Mouse (Mus musculus) cerebellum, postnatal 10 days (tissue): ENCODE results near the gene Ppp2r1a.
A peak's percentile ranks its signal among the peaks of the same experiment; 100 is the strongest.

Experiments
- DNase-seq, 2 experiments: peaks; one replicate each; pipeline ENCODE4 v3.0.0; 2021; ENCODE audit warnings: mixed read lengths in 2 of 2

Gene Ppp2r1a

DNA sequence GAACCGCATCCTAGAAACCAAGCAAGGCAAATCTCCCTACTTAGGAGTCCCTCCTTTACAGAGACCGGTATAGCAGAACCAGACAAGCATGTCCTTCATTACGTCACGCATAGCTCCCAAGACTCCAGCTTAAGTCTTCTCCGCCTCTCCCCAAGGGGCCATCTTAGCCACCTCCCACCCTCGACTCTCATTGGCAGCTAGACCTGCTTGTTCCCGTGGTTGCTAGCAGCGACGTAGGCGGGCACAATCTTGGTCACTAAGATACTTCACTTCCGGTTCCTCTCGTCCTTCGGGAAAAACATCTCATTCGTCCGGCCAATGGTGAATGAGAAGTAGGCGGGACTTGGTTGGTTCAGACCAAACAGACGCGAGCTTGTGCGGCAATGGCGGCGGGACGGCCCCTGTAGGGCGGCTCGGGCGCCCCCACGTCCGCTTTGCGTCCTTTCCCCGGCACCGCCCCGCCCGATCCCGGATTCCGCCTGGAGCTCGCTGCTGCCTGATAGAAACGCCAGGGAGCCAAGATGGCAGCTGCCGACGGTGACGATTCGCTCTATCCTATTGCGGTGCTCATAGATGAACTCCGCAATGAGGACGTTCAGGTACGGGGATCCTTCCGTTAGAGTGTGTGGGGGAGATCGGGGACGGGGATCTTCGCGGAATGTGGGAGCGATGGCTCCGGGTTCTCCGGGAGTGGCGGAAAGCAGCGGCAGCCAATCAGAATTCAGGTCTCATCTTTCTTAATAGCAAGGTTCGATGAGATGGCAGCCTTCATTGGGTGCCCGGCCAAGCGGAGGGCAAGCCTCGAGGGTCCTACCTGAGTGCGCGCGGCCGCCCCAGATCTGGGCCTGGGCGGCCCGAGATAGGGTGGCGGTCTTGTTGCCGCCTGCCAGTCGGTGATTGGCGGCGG, at the start of gene Ppp2r1a:
TSS of gene Ppp2r1a (plus strand) at position 327 of the 907 bp plus-strand sequence.
- peak; percentile 98 to 99 for DNase-seq

DNA sequence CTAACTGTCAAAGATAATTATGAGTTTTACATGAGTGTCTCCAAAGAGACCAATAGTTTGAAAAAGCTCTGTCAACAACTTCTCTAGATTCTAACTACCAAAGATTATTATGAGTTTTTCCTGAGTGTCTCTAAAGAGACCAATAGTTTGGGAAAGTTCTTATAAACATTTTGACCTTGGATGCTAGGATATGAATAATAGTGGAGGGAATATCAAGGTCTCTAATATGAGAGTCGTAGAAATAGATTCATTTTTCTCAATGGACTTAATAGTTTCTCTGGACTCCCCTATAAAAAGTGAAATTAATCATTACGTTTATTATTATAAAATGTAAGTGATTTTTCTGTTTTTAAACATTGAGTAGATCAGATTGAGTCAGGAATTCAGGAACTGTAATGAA, 40.1 kb upstream of the Ppp2r1a start, which contains the start of gene Vmn1r231:
TSS of gene Vmn1r231 (minus strand) at position 101 of the 400 bp plus-strand sequence.
- DNase-seq = no peak

DNA sequence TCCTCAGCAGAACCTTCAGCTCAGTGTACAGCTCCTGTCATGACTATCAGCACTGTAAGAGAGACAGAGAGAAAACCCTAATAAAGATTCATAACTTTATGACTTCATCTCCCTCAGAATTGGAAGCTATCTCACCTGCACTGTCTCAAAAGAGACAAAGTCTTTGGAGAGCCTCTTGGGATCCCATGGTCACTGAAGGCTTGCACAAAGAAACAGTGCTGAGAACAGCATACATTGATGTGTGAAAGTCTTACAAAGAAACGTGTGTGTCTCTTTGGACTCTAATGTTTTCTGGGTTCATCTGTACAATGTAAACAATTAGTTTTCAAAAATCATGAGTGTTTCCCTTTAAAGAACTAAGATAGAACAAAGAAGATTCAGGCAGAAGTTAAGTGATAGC, 25.5 kb upstream of the Ppp2r1a start, which contains the start of gene Vmn1r232:
TSS of gene Vmn1r232 (minus strand) at position 101 of the 400 bp plus-strand sequence.
- DNase-seq = no peak

DNA sequence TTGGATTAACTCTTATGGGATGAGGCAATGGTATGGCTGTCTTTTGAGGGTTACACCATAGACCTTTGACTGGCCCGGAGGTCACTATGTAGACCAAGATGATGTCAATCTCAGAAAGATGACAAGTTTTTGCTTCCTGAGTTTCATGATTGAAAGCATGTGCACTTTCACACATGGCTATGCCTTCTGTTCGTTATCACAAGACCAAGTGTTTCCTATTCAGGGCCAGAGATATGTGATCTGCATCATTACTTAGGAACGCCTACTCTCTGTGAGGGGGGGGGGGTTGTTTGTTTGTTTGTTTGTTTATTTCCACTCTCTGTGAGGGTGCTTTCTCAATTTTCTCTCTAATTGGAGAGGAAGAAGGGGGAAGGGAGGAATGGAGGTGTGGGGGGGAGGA, 885 bp upstream of the Ppp2r1a start:
- DNase-seq = no peak

DNA sequence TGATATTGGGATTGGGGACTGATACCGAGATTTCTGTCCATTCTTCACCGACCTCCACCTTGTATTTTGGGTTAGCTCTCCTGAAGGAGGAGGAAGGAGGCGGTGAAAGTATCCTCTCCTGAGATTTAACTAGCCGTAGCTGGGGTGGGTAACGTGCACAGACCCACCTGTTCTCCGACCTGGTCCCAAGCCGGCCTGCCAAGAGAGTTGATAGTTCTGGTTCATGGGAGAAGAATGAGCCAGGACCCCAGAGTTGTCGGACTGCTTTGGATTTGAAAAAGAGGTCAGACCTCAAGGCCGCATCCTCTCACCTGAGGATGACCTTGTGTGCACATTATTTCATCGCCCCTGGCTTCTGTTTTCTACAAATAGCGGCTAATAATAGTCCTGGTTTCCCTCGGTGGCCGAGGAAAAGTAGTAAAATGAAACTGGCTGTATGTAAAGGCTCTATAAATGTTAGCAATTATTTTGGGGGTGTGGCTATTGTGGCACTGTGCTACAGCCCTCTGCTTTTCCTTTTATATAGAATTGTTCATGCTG, 985 bp downstream of the Ppp2r1a start:
- DNase-seq = no peak

DNA sequence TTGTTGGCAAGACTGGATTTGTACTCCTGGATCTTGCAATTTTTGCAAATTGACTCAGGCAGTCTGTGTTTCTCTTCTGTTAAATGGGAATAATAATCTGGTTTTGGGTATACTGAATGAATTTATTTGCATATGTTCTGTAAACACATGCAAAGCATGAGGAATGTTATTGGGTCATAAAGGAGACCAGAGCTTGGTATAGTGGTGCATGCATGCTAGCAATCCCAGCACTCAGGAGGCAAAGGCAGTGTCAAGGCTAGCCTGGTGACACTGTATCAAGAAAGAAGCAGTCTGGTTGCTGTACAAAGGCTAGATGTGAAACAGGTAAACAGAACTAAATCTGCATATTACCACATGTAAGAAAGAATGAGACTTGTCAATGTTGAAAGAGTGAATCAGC, 1.5 kb downstream of the Ppp2r1a start:
- no peak for DNase-seq

DNA sequence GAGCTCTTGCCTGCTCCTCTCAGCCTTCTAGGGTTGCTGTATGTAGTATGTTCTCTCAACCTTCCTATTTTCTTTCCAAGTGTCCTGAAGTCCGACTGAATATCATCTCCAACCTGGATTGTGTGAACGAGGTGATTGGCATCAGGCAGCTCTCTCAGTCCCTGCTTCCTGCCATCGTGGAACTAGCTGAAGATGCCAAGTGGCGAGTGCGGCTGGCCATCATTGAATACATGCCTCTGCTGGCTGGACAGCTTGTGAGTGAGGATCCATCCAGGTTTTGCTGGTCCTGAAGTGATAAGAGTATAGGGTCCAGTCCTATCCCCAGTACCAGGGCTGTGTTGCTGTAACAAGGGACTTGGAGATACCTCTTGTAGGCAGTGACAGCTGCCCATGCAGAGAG, 15.3 kb downstream of the Ppp2r1a start:
- DNase-seq = no peak

DNA sequence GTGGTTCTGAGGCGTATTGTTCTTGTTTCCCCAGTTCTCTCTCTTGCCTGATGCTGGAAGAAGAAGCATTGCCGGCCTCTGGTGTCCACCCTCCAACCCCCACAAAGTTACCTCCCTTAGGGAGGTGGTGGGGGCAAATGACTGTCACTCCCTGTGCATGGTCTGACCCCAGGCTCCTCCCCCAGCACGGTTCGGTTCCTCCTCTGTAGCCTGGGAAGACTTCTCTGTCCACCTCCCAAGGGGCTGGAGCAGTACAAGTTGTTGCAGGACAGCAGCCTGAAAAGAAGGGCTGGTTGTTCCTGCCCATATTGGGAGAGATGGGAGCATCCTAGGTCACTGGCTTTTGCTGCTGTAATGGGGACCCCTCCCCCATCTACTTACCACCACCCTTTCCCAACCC, 20.3 kb downstream of the Ppp2r1a start:
- peak in 1 of 2 experiments; percentile 1 for DNase-seq

DNA sequence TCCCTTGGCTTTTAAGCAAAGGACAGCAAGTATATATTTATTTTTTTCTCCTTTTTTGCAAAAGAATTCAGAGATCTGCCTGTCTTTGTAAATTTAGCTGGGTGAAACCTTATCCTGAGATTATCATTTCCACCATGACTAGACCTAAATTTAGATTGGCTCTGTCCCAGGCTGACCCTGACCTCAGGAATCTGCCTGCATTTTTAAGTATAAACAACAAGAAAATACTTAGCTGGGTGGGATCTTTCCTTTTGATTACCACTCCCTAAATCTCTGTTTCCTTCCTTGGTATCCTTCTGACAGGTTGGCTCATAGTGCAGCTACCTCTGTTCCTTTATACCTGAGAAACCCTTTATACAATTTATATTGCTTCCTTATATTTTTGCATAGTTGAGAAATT, 21.6 kb downstream of the Ppp2r1a start:
- DNase-seq = peak in 1 of 2 experiments; percentile 0

DNA sequence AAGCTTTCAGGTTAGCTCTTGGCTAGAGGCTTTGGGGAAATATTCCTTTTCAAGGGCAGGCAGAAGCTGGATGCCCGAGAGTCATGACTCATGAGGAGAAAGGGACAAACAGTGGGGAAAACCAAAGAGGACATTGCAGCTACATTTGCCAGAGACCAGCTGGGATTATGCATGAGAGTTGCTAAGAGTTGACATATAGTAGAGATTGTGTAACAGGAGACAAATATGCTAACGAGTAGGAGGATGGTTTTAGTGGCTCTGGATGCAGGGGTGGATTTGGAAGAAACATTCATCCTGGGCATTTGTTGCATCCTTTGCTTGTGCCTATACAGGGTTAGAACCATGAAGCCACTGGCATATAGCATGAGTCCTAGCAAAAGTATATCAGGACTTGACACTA, 48.6 kb downstream of the Ppp2r1a start:
- DNase-seq = no peak

DNA sequence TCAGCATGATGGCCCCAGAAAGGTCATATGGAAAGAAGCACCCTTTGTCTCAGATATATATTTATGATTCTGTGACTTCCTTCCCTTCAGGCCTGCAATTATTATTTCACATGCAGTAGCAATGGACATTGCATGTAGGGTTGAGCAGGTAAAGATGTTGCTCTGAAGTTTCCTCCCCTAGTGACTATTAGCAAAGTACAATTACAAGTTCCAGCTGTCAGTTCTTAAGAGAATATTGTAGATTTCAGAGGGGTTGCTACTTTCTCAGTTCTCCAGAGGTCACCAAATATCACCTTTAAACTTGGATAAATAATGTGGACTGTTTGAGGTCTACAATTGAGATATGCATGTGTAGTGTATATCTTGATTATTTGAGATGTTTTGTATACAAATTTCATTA, 51.3 kb downstream of the Ppp2r1a start, which contains the start of gene Vmn1r233:
TSS of gene Vmn1r233 (minus strand) at position 101 of the 400 bp plus-strand sequence.
- no peak for DNase-seq

DNA sequence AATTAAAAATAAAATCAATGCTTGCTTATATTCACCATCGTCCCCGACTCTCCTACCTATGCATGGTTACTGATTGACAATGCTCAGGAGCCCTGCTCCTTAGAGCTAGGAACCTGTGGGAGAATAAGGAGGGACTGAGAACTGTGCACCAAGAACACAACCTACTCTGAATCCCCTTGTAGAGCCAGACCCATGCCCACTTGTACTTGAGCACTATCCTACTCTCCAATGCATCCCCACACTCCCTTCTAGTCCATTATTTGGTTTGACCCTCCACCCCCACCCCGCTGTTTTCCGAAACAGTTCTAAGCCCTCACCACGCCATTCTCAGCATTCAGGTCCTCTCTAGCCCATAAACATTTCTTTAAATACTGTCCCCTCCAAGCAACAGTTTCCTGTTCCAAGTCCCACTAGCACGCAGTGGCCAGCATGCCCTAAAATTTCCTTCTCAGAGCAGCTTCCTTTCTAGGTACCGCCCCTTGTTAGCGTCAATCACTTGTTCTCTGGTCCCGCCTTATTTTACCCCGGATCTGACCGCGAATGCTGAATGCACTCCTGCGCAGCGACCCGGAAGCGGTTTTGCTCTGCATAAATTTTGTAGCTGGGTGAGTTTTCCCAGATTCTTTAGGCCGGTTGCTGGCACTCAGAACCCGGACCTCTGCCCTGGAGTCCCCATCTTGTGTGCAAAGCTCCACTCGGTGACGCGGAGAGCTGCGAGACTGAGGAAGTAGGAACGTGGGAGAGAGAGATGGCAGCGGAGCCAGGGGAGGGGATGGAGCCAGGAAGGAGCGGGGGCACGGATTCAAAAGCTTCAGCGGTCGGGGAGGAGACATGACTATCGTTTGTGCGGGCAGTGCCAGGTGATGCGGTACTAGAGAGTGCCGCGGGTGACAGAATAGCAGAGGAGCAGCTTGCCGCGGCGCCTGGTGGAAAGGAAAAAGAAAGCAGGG, 63.5 kb downstream of the Ppp2r1a start, which contains the start of gene Zfp160:
TSS of gene Zfp160 (plus strand) at position 522 of the 950 bp plus-strand sequence.
- DNase-seq = peak; percentile 92 to 93

DNA sequence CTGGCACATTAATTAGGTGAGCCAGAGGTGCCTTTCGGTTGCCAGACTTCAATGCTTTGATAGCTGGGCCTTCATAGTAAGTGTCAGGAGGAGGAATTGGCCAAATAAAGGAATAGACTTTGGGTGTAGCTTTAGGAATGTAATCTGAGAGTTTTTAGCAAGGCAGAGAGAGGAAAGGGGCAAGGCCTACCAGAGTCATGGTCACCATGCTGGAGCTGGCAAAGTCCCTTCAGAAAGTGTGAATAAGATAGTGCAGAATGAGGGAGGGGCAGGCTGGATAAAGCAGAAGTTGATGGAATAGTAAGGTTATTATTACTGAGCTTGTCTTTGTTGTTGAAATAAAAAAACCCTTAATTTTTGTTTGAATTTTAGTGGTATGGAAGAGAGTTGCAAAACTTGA, 64.6 kb downstream of the Ppp2r1a start:
- peak; percentile 7 to 11 for DNase-seq
